Mouse (Mus musculus): Measurements from ENCODE around the gene Aknad1. TPM values are rescaled to one million over a fixed set of nuclear protein-coding genes. Genes with fewer than 3 reads are reported as not detected.

Aknad1 gene
- total RNA-seq, 2 experiments from 2014 or later: 1.0 to 1.3 TPM

- peak; percentile 75 for ATAC-seq (replicated peaks; ENCODE audit: low FRiP score, low TSS enrichment, poor library complexity, severe bottlenecking)
These were observed 1.7 kb upstream of the Aknad1 start for GRCm38 (mm10) chr3:108737761-108738160.

GRCm38 (mm10) chr3:108744060-108744459 lies 4.6 kb downstream of the Aknad1 start:
- ATAC-seq (replicated peaks; ENCODE audit: low FRiP score, low TSS enrichment, poor library complexity, severe bottlenecking): no peak

- ATAC-seq (replicated peaks; ENCODE audit: low FRiP score, low TSS enrichment, poor library complexity, severe bottlenecking): peak; percentile 86
These were observed 11.6 kb downstream of the Aknad1 start for GRCm38 (mm10) chr3:108751061-108751460.

GRCm38 (mm10) chr3:108751691-108752090 lies 12.2 kb downstream of the Aknad1 start:
- peak; percentile 75 for ATAC-seq (replicated peaks; ENCODE audit: low FRiP score, low TSS enrichment, poor library complexity, severe bottlenecking)

GRCm38 (mm10) chr3:108754541-108754940 lies 15.1 kb downstream of the Aknad1 start:
- no peak for ATAC-seq (replicated peaks; ENCODE audit: low FRiP score, low TSS enrichment, poor library complexity, severe bottlenecking)

- ATAC-seq (replicated peaks; ENCODE audit: low FRiP score, low TSS enrichment, poor library complexity, severe bottlenecking): no peak
These were observed 16.1 kb downstream of the Aknad1 start for GRCm38 (mm10) chr3:108755542-108755941.

GRCm38 (mm10) chr3:108756131-108756530 lies 16.7 kb downstream of the Aknad1 start:
- ATAC-seq (replicated peaks; ENCODE audit: low FRiP score, low TSS enrichment, poor library complexity, severe bottlenecking): no peak

- ATAC-seq (replicated peaks; ENCODE audit: low FRiP score, low TSS enrichment, poor library complexity, severe bottlenecking): no peak
These were observed 18.1 kb downstream of the Aknad1 start for GRCm38 (mm10) chr3:108757570-108757969.

- no peak for ATAC-seq (replicated peaks; ENCODE audit: low FRiP score, low TSS enrichment, poor library complexity, severe bottlenecking)
These were observed 20.3 kb downstream of the Aknad1 start for GRCm38 (mm10) chr3:108759566-108760420.

- no peak for ATAC-seq (replicated peaks; ENCODE audit: low FRiP score, low TSS enrichment, poor library complexity, severe bottlenecking)
These were observed 23.2 kb downstream of the Aknad1 start for GRCm38 (mm10) chr3:108762597-108763111.

- ATAC-seq (replicated peaks; ENCODE audit: low FRiP score, low TSS enrichment, poor library complexity, severe bottlenecking): no peak
These were observed 24.2 kb downstream of the Aknad1 start for GRCm38 (mm10) chr3:108763691-108764090.

GRCm38 (mm10) chr3:108764976-108765375 lies 25.5 kb downstream of the Aknad1 start:
- ATAC-seq (replicated peaks; ENCODE audit: low FRiP score, low TSS enrichment, poor library complexity, severe bottlenecking): no peak

- no peak for ATAC-seq (replicated peaks; ENCODE audit: low FRiP score, low TSS enrichment, poor library complexity, severe bottlenecking)
These were observed 26.0 kb downstream of the Aknad1 start for GRCm38 (mm10) chr3:108765476-108765875.

GRCm38 (mm10) chr3:108766943-108767342 lies 27.5 kb downstream of the Aknad1 start:
- no peak for ATAC-seq (replicated peaks; ENCODE audit: low FRiP score, low TSS enrichment, poor library complexity, severe bottlenecking)

GRCm38 (mm10) chr3:108767416-108767815 lies 28.0 kb downstream of the Aknad1 start:
- no peak for ATAC-seq (replicated peaks; ENCODE audit: low FRiP score, low TSS enrichment, poor library complexity, severe bottlenecking)

- no peak for ATAC-seq (replicated peaks; ENCODE audit: low FRiP score, low TSS enrichment, poor library complexity, severe bottlenecking)
These were observed 30.1 kb downstream of the Aknad1 start for GRCm38 (mm10) chr3:108769547-108769946.

GRCm38 (mm10) chr3:108770725-108771368 lies 31.4 kb downstream of the Aknad1 start:
- ATAC-seq (replicated peaks; ENCODE audit: low FRiP score, low TSS enrichment, poor library complexity, severe bottlenecking): peak; percentile 83

- no peak for ATAC-seq (replicated peaks; ENCODE audit: low FRiP score, low TSS enrichment, poor library complexity, severe bottlenecking)
These were observed 32.8 kb downstream of the Aknad1 start for GRCm38 (mm10) chr3:108772211-108772610.

GRCm38 (mm10) chr3:108772811-108773210 lies 33.4 kb downstream of the Aknad1 start:
- no peak for ATAC-seq (replicated peaks; ENCODE audit: low FRiP score, low TSS enrichment, poor library complexity, severe bottlenecking)

- ATAC-seq (replicated peaks; ENCODE audit: low FRiP score, low TSS enrichment, poor library complexity, severe bottlenecking): no peak
These were observed 39.5 kb downstream of the Aknad1 start for GRCm38 (mm10) chr3:108778761-108779540.
